Mouse (Mus musculus) megakaryocyte-erythroid progenitor cell, adult 5-6 weeks (primary cell): ENCODE results near the gene Cd3eap. TPM values are rescaled to one million over a fixed set of nuclear protein-coding genes. Genes with fewer than 3 reads are reported as not detected.
A peak's percentile ranks its signal among the peaks of the same experiment; 100 is the strongest.

Source experiments
- ATAC-seq: replicated peaks from 2 replicates; pipeline ENCODE4 v1.8.0; 2016; ENCODE audit warnings: mild to moderate bottlenecking, inconsistent platforms; ENCODE audit not compliant: severe bottlenecking, poor library complexity, low FRiP score, low TSS enrichment
- total RNA-seq, 2 experiments: library from RNA; stranded (forward) in 1 of 2; stranded (reverse) in 1 of 2; fragments of 200-1000, 215-1000 nt in 1 of 2; fragments of >200 nt in 1 of 2; fragmentation: Nextera tagmentation in 1 of 2; gene quantifications; 2 replicates each; pipeline ENCODE4 v1.2.3; 2014 to 2017

The Cd3eap gene
- total RNA-seq, 2 experiments from 2014 or later: 36.6 to 47.7 TPM

DNA sequence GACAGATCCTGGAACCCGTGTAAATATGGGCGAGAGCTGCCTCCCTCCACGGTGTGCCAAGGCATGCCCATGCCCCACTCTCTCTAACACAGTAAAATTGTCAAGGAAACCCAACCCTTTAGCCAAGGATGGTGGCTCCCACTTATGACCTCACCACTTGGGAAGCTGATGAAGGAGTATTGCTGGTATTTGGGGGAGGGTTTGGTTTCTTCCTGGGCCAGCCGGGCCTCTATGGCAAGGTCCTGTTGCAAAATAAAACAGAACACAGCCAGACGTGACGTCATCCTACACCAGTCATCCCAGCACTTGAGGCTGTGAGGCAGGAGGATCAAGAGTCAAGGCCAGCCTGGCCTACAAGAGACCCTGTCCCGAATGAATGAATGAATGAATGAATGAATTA, 20.7 kb downstream of the Cd3eap start:
- ATAC-seq: no peak

DNA sequence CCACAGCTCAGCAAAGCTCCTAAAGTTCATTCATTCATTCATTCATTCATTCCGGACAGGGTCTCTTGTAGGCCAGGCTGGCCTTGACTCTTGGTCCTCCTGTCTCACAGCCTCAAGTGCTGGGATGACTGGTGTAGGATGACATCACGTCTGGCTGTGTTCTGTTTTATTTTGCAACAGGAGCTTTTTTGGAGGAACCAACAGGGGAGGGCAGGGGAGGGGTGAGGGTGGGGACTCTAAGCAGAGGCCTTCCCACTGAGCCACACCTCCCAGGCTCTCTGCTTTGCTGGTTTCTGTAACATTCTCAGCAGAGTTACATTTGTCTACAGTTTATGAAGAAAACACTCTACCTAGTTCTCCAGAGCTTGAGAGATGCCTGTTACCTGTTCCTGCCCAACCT, 21.2 kb downstream of the Cd3eap start:
- no peak for ATAC-seq

DNA sequence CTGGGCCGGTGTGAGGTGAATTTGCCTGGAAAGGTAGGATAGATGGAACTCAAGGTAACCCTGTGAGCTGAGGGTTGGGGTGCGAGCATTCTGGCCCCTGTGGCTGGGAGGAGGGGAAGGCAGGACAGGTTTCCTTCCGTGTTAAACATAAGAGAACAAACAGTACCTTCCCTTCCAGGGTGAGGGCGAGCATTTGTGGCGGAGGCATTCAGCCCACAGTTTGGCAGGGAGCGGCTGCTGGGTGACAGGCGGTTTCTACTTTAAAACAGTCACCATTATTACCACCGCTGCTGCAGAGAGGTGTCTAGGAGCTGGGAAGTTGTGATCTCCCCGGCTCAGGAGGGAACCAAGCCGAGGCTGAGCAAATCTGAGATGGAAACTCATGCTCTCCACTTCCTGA, 22.2 kb downstream of the Cd3eap start:
- ATAC-seq: no peak

DNA sequence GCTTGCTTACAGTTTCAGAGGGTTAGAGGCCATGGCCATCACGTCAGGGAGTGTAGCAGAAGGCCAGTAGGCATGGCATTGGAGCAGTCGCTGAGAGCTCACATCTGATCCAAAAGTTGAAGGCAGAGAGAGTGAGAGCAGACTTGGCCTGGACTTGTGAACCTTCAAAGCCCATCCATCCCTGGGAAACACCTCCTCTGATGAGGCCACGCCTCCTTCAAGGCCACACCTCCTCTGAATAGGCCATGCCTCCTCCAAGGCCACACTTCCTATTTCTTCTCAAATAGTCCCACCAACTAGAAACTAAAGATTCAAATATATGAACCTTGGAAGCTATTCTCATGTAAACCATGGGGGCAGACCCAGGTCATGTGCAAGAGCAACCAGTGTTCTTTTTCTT, 23.7 kb downstream of the Cd3eap start:
- ATAC-seq: no peak; the same call in 1 of the 2 replicates

DNA sequence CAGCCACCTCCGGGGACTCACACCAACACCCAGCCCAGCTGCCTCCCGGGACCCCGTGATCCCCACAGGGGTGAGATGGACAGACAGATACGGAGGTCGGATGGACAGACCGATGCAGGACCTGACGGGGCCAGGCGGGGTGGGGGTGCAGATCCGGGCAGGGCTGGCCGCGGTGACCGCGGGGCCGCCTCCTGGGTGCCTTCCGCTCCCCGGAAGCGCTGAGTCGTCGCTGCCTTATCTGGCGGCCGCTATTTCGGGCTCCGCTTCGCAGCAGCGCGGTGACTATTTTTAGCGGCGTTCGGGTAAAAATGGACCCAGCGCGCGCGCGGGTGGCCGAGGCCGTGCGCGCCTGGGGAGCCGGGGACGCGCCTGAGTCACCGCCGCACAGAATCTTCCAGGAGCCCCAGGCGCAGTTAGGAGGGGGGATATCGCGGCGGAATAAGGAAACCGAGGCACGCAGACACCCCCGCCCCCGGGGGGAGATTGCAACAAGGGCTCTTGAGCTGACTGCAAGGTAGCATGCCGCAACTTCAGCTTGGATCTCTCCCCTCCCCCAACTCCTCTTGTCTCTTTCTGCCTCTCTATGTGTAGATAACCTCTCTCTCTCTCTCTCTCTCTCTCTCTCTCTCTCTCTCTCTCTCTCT, 26.5 kb downstream of the Cd3eap start:
- peak; percentile 78 for ATAC-seq

DNA sequence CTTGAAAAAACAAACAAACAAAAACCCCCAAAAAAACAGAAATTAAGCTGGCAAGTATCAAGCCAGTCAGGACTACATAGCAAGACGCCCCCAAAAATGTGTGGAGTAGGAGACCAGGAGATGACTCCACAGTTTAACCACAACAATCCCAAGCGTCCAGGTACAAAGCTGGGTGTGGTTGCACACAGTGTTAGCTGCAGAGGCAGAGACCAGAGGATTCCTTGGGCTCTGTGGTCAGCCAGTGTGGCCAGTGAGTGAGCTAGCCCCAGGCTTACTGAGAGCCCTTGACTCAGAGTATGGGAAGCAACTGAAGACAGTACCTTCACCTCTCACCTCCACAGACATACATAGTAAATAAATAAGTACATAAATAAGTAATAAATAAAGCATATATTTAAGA, 27.4 kb downstream of the Cd3eap start:
- ATAC-seq: no peak

DNA sequence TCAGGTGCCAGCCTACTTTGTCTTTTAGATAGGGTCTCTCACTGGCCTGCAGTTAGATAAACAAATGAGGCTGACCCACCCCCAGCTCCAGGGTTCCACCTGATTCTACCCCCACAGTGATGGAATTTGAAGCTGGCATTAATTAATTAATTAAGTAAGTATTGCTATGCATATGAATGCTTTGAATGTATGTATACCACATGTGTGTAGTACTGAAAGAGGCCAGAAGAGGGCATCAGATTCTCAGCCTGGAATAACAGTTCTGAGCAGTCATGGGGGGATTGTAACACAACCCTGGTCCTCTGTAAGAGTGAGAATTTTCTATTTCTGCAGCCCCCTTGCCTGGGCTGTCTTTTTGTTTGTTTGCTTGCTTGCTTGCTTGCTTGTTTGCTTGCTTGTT, 30.9 kb downstream of the Cd3eap start:
- ATAC-seq: no peak

DNA sequence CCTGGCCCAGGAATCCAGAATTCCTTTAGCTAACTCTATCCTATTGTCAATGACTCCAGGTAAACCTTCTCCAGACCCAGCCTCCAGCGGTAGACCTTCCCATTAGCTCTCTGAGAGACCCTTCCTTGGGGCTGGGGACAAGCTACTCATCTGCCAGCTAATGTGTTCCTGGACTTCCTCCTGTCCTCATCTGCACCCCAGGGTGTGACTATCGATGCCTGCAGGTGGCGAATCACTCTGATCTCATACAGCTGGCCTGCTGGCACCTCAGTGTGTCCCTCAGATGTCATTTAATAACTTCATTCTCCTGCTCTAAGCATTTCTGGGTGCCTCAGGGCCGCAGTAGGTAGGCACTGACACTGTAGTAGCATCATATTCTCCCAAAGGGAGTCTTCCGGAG, 31.5 kb downstream of the Cd3eap start:
- ATAC-seq: no peak

DNA sequence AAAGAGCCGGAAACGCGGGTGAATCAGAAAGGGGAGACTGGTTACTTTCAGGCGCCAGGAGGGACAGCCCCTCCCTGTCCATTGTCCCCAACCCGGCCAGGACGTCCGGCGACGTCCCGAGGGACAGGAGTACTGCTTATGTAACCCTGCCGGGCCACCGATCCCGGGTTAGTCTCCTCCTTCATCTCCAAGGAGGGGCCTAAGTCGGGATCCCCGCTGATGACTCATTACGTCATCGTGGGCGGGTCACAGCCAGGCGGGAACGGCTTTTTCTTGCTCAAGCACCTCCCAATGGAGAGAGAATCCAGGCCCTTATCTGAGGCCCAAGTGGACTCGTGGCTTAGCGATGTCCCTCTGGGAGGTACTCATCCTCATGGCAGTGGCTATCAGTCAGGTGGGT, 32.2 kb downstream of the Cd3eap start:
- ATAC-seq: peak; percentile 71

DNA sequence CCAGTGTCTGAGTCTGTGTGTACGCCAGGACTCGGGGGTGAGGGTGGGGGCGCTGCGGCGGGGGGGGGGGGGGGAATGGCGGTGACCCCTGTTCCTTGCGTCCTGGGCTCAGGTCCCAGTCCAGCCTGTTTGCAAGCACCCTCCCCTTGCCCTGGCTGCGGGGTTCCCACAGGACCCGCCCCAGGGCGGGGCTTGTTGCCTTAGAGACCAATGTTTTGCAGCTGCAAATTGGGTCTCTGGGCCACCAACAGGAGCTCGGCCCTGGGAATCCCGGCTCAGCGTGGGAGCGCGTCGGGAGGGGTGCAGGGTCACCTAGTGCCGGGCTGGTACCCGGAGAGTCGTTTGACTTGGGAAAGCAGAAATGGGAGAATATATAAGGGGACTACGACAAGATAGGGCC, 32.9 kb downstream of the Cd3eap start:
- peak; percentile 56 for ATAC-seq

DNA sequence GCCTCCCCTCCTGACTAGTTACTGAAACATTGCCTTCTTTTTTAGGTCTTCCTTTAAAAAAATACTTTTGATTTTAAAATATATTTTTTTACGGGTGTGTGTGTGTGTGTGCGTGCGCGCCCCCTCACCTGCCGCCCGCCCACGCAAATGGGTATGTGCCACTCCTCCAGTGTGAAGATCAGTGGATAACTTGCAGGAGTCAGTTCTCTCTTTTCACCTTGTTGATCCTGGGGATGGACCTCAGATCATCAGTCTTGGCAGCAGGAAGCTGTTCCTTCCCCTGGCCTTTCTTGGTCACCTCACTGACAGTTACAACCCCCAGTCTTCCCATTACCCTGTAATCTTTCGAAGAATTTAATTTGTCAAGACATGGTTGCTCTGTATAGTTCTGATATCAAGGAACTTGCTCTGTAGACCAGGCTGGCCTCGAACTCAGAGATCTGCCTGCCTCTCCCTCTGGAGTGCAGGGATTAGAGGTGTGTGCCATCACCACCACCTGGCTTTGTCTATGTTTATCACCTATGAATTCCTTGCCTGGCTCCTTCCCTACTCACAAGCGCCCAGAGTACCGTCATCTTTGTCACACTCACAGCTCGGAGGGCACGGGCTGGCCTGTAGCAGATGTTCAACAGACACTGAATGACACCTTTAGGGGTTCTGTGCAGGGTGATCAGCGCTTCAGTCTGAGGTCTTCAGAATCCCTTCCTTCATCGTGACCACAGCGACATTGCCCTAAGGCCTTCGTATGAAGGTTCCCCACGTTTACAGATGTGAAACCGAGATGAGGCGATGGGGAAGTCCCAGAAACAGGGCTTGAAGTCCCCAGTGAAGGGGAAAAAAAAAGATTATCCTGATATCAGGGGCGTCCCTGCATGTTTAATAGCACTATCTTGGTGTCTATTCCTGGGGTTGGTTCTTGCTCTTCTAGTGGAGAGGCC, 33.8 kb downstream of the Cd3eap start:
- peak; percentile 22 for ATAC-seq

DNA sequence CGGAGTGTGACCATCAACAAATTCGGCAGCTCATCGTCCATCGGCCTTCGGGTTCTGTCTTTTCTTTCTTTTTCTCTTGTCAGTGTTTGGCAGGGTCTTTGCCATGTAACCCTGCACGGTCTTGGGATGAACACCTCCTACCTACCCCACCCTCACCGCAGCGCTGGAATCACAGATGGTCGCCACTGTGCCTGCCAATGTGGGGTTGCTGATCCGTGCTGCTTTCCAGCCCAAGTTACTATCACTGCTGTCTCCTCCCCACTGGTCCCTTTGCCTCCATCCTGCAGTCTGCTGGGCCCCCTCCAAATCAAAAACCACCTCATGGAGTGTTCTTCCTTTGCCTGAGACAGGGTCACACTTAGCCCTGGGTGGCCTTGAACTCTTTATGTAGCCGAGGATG, 35.1 kb downstream of the Cd3eap start:
- ATAC-seq: no peak

DNA sequence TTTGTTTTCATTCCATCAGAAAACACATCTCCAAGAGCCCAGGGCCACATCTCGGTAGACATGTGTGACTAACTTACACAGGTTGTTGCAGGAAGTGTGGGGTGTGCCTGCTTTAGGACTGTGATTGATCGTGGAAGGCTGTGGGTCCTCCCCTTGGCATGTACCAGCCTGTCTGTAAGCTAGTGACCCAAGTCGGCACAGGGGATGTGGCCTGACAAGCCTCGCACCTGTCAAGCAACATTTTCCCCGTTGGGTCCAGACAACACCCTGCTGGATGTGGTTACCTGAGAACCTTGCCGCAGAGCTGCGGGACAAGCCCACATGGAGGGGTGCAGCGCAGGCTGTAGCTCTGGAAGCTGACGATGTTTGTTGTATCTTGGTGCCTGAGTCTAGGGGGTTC, 36.8 kb downstream of the Cd3eap start:
- ATAC-seq: no peak

DNA sequence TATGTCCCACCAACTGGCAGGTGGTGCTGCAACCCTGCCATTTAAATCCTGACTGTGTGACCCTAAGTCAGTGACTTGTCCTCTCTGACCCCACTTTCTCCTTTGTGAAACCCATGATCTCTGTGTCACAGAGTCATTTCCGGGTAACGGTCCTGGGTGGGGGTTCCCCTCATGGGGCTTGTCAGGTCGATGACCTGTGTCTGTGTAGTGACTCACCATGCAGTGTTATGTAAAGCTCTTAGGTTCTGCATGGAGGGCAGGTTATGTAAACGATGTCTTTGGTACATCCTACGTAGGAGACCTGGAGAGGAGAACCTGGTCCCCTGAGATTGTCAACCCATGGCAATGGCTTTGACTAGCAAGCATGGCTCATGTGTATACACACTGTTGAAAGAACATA, 37.8 kb downstream of the Cd3eap start:
- no peak for ATAC-seq

DNA sequence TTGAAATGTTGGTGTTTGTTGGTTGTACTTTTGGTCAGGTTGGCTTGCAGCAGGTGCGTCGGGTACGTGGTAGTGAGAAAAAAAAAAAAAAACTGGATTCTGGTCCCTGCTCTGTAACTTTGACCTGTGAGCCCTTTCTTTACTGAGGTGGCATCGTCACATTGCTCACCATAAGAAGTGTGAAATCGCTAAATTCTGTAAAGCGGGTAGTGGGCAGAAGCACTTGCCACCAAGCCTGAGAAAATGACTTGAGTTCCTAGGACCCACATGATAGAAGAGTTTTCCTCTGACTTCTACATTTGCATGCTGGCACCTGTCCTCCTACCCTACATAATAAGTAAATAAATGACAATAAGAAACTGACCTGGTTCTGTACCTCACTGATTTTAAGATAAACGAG, 38.6 kb downstream of the Cd3eap start:
- ATAC-seq: no peak

DNA sequence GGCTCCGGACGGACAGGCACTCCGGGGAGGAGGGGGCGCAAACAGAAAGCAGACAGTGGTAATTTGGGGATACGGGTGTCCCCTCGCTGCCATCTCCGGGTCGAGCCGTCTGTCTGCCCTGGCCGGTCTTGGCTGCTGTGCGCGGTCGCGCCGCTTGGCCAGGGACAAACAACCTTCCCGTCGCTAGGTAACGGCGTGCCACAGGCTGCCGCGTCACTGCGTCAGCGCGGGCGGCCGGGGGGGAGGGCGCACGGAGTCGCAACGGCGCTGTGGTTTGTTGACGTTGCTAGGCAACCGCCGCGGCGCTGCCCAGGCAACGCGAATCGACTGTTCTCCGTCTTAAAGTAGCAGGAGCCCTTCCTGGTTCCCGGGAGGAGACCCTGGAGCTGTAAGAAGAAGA, 39.4 kb downstream of the Cd3eap start:
- peak; percentile 94 for ATAC-seq

DNA sequence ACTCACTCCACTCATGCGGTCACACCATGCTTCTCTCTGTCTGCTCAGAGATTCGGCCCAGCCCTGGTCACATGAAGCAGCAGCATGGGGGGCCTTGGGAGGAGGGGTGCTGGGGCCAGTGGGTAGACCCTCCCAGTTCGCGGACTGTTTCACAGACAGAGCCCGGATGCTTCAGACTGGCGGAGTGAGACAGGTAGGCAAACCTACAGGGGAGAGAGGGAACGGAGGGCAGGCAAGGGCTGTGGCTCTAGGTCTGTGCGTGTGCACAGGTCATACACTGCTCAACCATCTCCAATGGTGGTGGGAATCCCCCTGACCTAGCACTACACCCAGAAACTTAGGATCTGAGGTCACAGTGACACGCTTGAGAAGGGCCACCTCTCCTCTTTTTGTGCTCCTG, 39.8 kb downstream of the Cd3eap start:
- peak; percentile 6; the same call in 1 of the 2 replicates for ATAC-seq

DNA sequence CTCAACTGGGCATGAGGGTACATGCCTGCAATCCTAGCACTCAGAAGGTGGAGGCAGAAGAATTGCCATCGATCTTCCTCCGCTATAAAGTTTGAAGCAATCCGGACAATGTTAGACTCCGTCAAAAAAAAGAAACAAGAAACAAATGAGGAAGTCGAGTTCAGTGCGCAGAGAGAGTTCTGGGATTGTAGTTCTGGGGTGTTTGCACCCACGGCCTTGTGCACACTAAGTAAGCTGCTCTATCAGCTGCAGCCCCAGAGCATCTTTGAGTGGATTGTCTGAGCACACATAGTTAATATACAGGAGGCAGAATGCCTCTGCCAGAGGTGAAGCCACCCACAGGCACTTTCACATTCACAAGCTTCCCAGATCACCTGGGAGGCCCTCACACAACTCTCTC, 40.6 kb downstream of the Cd3eap start:
- ATAC-seq: no peak

DNA sequence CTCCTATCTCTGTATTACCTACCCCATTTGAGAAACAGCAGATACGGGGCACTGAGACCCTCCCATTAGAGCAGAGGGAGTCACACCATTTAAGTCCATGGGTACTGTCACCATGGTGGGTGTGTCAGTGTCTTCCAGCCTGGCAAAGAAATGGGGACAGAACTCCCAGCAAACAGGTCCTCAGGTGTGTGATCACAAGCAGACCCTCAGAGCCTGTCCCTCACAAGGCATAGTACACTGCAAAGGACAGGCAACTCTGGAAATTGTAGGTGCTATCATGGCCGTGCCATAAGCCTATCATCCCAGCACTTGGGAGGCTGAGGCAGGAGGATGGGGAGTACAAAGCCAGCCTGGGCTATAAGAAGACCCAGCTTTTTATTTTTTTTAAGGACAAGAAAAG, 41.1 kb downstream of the Cd3eap start:
- no peak for ATAC-seq

DNA sequence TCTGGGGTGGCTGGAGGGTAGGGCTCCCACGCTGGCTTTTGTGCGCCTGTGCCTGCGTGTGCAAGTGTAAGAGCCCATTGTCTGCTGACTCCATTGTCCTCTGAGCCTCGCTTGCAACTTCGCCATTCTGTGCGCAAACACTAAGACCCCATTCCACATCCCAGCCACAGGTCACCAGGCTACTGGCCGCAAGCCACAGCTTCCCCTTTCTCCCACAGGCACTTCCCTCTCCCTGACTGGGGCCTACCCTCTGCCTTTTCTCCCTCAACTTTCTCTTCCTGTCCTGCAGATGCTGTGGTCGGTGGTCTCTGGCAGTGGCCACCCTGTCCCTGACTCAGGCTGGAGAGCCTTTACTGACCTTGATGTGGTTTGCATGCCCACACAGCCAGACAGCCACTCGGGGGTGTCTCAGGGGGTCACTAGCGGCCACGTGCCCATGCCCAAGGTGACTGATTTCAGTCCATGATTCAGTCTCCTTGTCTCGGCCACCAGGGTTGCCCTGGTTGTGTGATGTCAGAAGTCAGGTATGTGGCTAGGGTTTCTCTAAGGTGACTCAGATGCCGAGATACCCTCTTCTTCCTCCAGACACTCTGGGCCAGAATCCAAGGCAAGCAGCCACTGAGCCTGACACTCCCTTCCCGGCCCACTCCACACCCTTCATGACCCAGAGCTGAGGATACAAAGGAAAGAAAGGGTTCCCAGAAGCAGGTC, 42.7 kb downstream of the Cd3eap start:
- ATAC-seq: no peak
